Mouse (Mus musculus) MEL (cell line): ENCODE measurements at regions not wholly inside any gene's neighbourhood (a gene's known extent, or its start where the extent isn't known, plus 50 kb on each side); places are given as distances from the start of the nearest gene placed in this dataset.

Source experiments
- DNase-seq: peaks from one replicate; pipeline ENCODE4 v3.0.0; 2011; ENCODE audit warnings: low read depth, low spot score
- H3K27ac ChIP-seq: 2 replicates; pipeline ENCODE4 v1.5.1; 2012; ENCODE audit warnings: low read depth, mild to moderate bottlenecking, control low read depth, low read length, moderate library complexity; ENCODE audit not compliant: control insufficient read depth
- H3K27me3 ChIP-seq, 2 experiments: fragments of 150-350 bp in 1 of 2; sonication (generic) in 1 of 2; 2 replicates each; pipeline ENCODE4 v1.6.1; 2012; ENCODE audit warnings: low read length in 2 of 2, mild to moderate bottlenecking in 2 of 2, improper control_type of control experiment in 1 of 2, moderate library complexity in 1 of 2; ENCODE audit not compliant: insufficient read depth in 2 of 2, control insufficient read depth in 1 of 2
- H3K36me3 ChIP-seq, 2 experiments: 2 replicates each; pipeline ENCODE4 v1.6.1; 2012 to 2014; ENCODE audit warnings: low read length in 2 of 2, improper control_type of control experiment in 1 of 2, inconsistent platforms in 1 of 2, mild to moderate bottlenecking in 1 of 2; ENCODE audit not compliant: insufficient read depth in 2 of 2, control insufficient read depth in 1 of 2
- H3K4me1 ChIP-seq, 2 experiments: fragments of 150-350 bp in 1 of 2; sonication (generic) in 1 of 2; 2 replicates each; pipeline ENCODE4 v1.6.1; 2012; ENCODE audit warnings: low read length in 2 of 2, improper control_type of control experiment in 1 of 2, mild to moderate bottlenecking in 1 of 2; ENCODE audit not compliant: insufficient read depth in 2 of 2, control insufficient read depth in 1 of 2
- H3K4me3 ChIP-seq, 2 experiments: fragments of 150-350 bp in 1 of 2; sonication (generic) in 1 of 2; 2 replicates each; pipeline ENCODE4 v1.5.1; 2012; ENCODE audit warnings: low read depth in 2 of 2, low read length in 2 of 2, mild to moderate bottlenecking in 2 of 2, moderate library complexity in 2 of 2, control low read depth in 1 of 2, improper control_type of control experiment in 1 of 2; ENCODE audit not compliant: control insufficient read depth in 1 of 2, insufficient read depth in 1 of 2
- H3K79me2 ChIP-seq: 2 replicates; pipeline ENCODE4 v1.6.1; 2012; ENCODE audit warnings: mild to moderate bottlenecking, low read length, moderate library complexity; ENCODE audit not compliant: control insufficient read depth, poor library complexity, insufficient read depth
- H3K9ac ChIP-seq: 2 replicates; pipeline ENCODE4 v1.6.1; 2012; ENCODE audit warnings: low read depth, mild to moderate bottlenecking, control low read depth, low read length, moderate library complexity; ENCODE audit not compliant: control insufficient read depth, poor library complexity, severe bottlenecking
- H3K9me3 ChIP-seq: fragments of 150-350 bp; sonication (generic); replicated peaks from 2 replicates; pipeline ENCODE4 v1.6.1; 2012; ENCODE audit warnings: mild to moderate bottlenecking, low read length, improper control_type of control experiment, moderate library complexity; ENCODE audit not compliant: insufficient read depth
- BHLHE40 ChIP-seq: IDR thresholded peaks from 2 replicates; pipeline ENCODE4 v1.6.1; 2012; ENCODE audit warnings: low read depth, mild to moderate bottlenecking, inconsistent platforms, low read length, improper control_type of control experiment, borderline replicate concordance
- CHD1 ChIP-seq: IDR thresholded peaks from 2 replicates; pipeline ENCODE4 v1.6.1; 2012; ENCODE audit warnings: low read depth, mild to moderate bottlenecking, inconsistent platforms, low read length, improper control_type of control experiment
- CHD2 ChIP-seq: IDR thresholded peaks from 2 replicates; pipeline ENCODE4 v1.6.1; 2011; ENCODE audit warnings: low read length, improper control_type of control experiment
- CTCF ChIP-seq, 3 experiments: IDR thresholded peaks in 2 of 3; conservative IDR thresholded peaks in 1 of 3; 2 replicates each; pipeline ENCODE4 v1.5.1; 2011 to 2012; ENCODE audit warnings: low read length in 3 of 3, low read depth in 2 of 3, mild to moderate bottlenecking in 2 of 3, improper control_type of control experiment in 1 of 3, inconsistent platforms in 1 of 3, mixed read lengths in 1 of 3, moderate library complexity in 1 of 3; ENCODE audit not compliant: control insufficient read depth in 1 of 3, insufficient read depth in 1 of 3, poor library complexity in 1 of 3, severe bottlenecking in 1 of 3
- ELF1 ChIP-seq: IDR thresholded peaks from 2 replicates; pipeline ENCODE4 v1.6.1; 2014; ENCODE audit warnings: low read depth, mild to moderate bottlenecking, inconsistent platforms, low read length, improper control_type of control experiment, moderate library complexity
- ETS1 ChIP-seq: IDR thresholded peaks from 2 replicates; pipeline ENCODE4 v1.6.1; 2012; ENCODE audit warnings: low read depth, mild to moderate bottlenecking, inconsistent platforms, low read length, improper control_type of control experiment, moderate library complexity
- MAX ChIP-seq: IDR thresholded peaks from 2 replicates; pipeline ENCODE4 v1.6.1; 2011; ENCODE audit warnings: low read length, improper control_type of control experiment
- MAZ ChIP-seq: IDR thresholded peaks from 2 replicates; pipeline ENCODE4 v1.6.1; 2012; ENCODE audit warnings: low read depth, mild to moderate bottlenecking, inconsistent platforms, low read length, improper control_type of control experiment
- MEF2A ChIP-seq: IDR thresholded peaks from 2 replicates; pipeline ENCODE4 v1.6.1; 2014; ENCODE audit warnings: low read depth, mild to moderate bottlenecking, inconsistent platforms, low read length, improper control_type of control experiment; ENCODE audit not compliant: poor library complexity, insufficient replicate concordance, severe bottlenecking; ENCODE audit errors: extremely low read depth
- MYB ChIP-seq: IDR thresholded peaks from 2 replicates; pipeline ENCODE4 v1.6.1; 2011; ENCODE audit warnings: mild to moderate bottlenecking, low read depth, low read length, improper control_type of control experiment
- MYC ChIP-seq: IDR thresholded peaks from 2 replicates; pipeline ENCODE4 v1.6.1; 2011; ENCODE audit warnings: low read depth, mild to moderate bottlenecking, low read length, improper control_type of control experiment, moderate library complexity
- POLR2A ChIP-seq, 2 experiments: IDR thresholded peaks; 2 replicates each; pipeline ENCODE4 v1.6.1; 2011 to 2012; ENCODE audit warnings: low read length in 2 of 2, mild to moderate bottlenecking in 2 of 2, control low read depth in 1 of 2, improper control_type of control experiment in 1 of 2, low read depth in 1 of 2, moderate library complexity in 1 of 2; ENCODE audit not compliant: control insufficient read depth in 1 of 2, insufficient read depth in 1 of 2, poor library complexity in 1 of 2
- POLR2AphosphoS2 ChIP-seq: IDR thresholded peaks from 2 replicates; pipeline ENCODE4 v1.6.1; 2011; ENCODE audit warnings: low read length, improper control_type of control experiment
- POLR2AphosphoS5 ChIP-seq: IDR thresholded peaks from 2 replicates; pipeline ENCODE4 v1.6.1; 2012; ENCODE audit warnings: low read depth, borderline replicate concordance, mild to moderate bottlenecking, inconsistent platforms, low read length, moderate library complexity, mixed read lengths
- SIN3A ChIP-seq: IDR thresholded peaks from 2 replicates; pipeline ENCODE4 v1.6.1; 2012; ENCODE audit warnings: low read length, improper control_type of control experiment, inconsistent platforms
- SMC3 ChIP-seq: IDR thresholded peaks from 2 replicates; pipeline ENCODE4 v1.6.1; 2011; ENCODE audit warnings: low read depth, low read length, improper control_type of control experiment
- TAL1 ChIP-seq: IDR thresholded peaks from 2 replicates; pipeline ENCODE4 v1.6.1; 2012; ENCODE audit warnings: mild to moderate bottlenecking, inconsistent platforms, low read length, moderate library complexity, mixed read lengths
- TBP ChIP-seq: IDR thresholded peaks from 2 replicates; pipeline ENCODE4 v1.8.0; 2011; ENCODE audit warnings: low read depth, low read length, improper control_type of control experiment
- TCF12 ChIP-seq: IDR thresholded peaks from 2 replicates; pipeline ENCODE4 v1.6.1; 2014; ENCODE audit warnings: low read depth, mild to moderate bottlenecking, inconsistent platforms, low read length, improper control_type of control experiment, moderate library complexity
- UBTF ChIP-seq: IDR thresholded peaks from 2 replicates; pipeline ENCODE4 v1.6.1; 2012; ENCODE audit warnings: low read depth, mild to moderate bottlenecking, inconsistent platforms, low read length, improper control_type of control experiment, moderate library complexity, borderline replicate concordance; ENCODE audit not compliant: insufficient read depth
- USF1 ChIP-seq: IDR thresholded peaks from 2 replicates; pipeline ENCODE4 v1.6.1; 2014; ENCODE audit warnings: low read depth, mild to moderate bottlenecking, inconsistent platforms, low read length, improper control_type of control experiment, moderate library complexity
- USF2 ChIP-seq, 2 experiments: IDR thresholded peaks; 2 replicates each; pipeline ENCODE4 v1.6.1; 2011 to 2012; ENCODE audit warnings: improper control_type of control experiment in 2 of 2, low read length in 2 of 2, borderline replicate concordance in 1 of 2, inconsistent platforms in 1 of 2, low read depth in 1 of 2, mild to moderate bottlenecking in 1 of 2; ENCODE audit not compliant: insufficient read depth in 1 of 2
- ZC3H11A ChIP-seq: IDR thresholded peaks from 2 replicates; pipeline ENCODE4 v1.6.1; 2012; ENCODE audit warnings: low read depth, mild to moderate bottlenecking, inconsistent platforms, low read length, improper control_type of control experiment
- ZKSCAN1 ChIP-seq: IDR thresholded peaks from 2 replicates; pipeline ENCODE4 v1.6.1; 2012; ENCODE audit warnings: low read depth, mild to moderate bottlenecking, inconsistent platforms, low read length, improper control_type of control experiment, moderate library complexity
- ZMIZ1 ChIP-seq: IDR thresholded peaks from 2 replicates; pipeline ENCODE4 v1.6.1; 2012; ENCODE audit warnings: low read depth, mild to moderate bottlenecking, inconsistent platforms, low read length, improper control_type of control experiment, moderate library complexity
- ZNF384 ChIP-seq: IDR thresholded peaks from 2 replicates; pipeline ENCODE4 v1.6.1; 2012; ENCODE audit warnings: low read depth, mild to moderate bottlenecking, inconsistent platforms, low read length, improper control_type of control experiment

DNA sequence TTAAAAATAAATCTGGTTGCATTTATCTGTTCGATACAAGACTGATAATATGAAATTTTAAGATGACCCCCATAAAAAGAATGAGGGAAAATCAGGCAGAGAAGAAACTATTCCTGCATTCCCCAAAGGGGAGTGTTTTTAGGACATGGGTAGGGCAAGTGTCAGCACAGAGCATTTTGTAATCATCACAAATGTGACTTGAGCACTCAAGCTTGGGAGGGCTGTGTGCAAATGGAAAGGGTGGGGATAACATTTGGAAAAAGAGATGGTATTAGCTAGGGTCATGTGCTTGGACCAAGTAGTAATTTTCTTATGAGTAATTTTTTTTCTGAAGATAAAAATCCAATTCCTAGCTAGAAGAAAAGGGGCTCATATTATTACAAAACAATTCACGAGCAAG is 418.1 kb upstream of the Cd180 start:
- Histone ChIP-seq H3K27me3 (no peaks in the 10 kb centered on the region; a peak in 1 of 4 replicates), H3K4me3 (no peak overlapping the region), H3K79me2 (no peaks in the 10 kb centered on the region), H3K9ac (no peak overlapping the region), H3K9me3 (no peaks in the 10 kb centered on the region), H3K27ac (no peak overlapping the region), H3K36me3 (no peaks in the 10 kb centered on the region), H3K4me1 (no peaks in the 10 kb centered on the region)
- no peak for TF ChIP-seq TAL1
- TF ChIP-seq TBP, result no peak
- no peak for TF ChIP-seq UBTF
- no peak for TF ChIP-seq ZNF384
- TF ChIP-seq MAZ, result no peak
- TF ChIP-seq BHLHE40, result no peak
- TF ChIP-seq MYC, result no peak
- no peak for TF ChIP-seq USF2 (IDR thresholded peaks at IDR 0.05; ENCODE audit: borderline replicate concordance in 1 of 2, insufficient read depth in 1 of 2, low read depth in 1 of 2, low read length in 2 of 2)
- no peak for TF ChIP-seq POLR2AphosphoS5
- no peak for TF ChIP-seq MYB
- no peak for TF ChIP-seq ELF1
- no peak for TF ChIP-seq USF1
- TF ChIP-seq POLR2A (IDR thresholded peaks at IDR 0.05; ENCODE audit: control insufficient read depth in 1 of 2, insufficient read depth in 1 of 2, low read depth in 1 of 2, low read length in 2 of 2, poor library complexity in 1 of 2), result no peak
- TF ChIP-seq ZKSCAN1, result no peak
- no peak for TF ChIP-seq CTCF (IDR thresholded peaks at IDR 0.05 in 2 of 3, conservative IDR thresholded peaks at IDR 0.05 in 1 of 3; ENCODE audit: control insufficient read depth in 1 of 3, insufficient read depth in 1 of 3, low read depth in 2 of 3, low read length in 3 of 3, poor library complexity in 1 of 3, severe bottlenecking in 1 of 3)
- TF ChIP-seq CHD1, result no peak
- no peak for DNase-seq

DNA sequence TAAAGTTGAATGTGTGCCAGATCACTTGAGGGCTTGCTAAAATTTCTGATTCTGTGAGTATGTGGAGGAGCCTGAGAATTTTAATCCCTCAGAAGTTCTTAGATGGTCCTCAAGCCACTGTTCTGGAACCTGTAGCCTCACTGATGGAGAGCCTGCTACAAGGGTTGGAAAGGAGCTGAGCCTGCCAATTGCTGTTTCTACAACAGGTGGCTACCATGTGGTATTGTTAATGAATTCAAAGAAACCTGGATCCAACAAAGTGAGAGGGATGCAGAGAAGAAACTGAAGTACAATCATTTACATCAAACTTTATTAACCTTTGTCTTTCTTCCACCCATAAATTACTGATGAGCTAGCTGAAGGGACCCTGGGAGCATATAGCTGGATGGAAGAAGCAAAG is 416.5 kb upstream of the Cd180 start:
- Histone ChIP-seq H3K27me3 (no peaks in the 10 kb centered on the region; a peak in 1 of 4 replicates), H3K9ac (no peak overlapping the region), H3K4me1 (no peaks in the 10 kb centered on the region), H3K9me3 (no peaks in the 10 kb centered on the region), H3K4me3 (no peak overlapping the region), H3K36me3 (no peaks in the 10 kb centered on the region), H3K79me2 (no peaks in the 10 kb centered on the region), H3K27ac (no peak overlapping the region)
- TF ChIP-seq ELF1 (no peak), CHD2 (no peak), MYC (no peak), MAX (no peak), SMC3 (no peak), BHLHE40 (no peak), MEF2A (no peak), ZMIZ1 (no peak), SIN3A (no peak), ZC3H11A (no peak), USF2 (IDR thresholded peaks at IDR 0.05; ENCODE audit: borderline replicate concordance in 1 of 2, insufficient read depth in 1 of 2, low read depth in 1 of 2, low read length in 2 of 2) (no peak), POLR2AphosphoS2 (no peak), TCF12 (no peak), ETS1 (no peak), ZNF384 (no peak), TAL1 (no peak)
- no peak for DNase-seq
